Mouse (Mus musculus): ENCODE data around the gene Grip1. TPM values are rescaled to one million over a fixed set of nuclear protein-coding genes. Genes with fewer than 3 reads are reported as not detected.

The Grip1 gene
- polyA plus RNA-seq, 1 experiment from 2014 or later, result 0.87 TPM

DNA sequence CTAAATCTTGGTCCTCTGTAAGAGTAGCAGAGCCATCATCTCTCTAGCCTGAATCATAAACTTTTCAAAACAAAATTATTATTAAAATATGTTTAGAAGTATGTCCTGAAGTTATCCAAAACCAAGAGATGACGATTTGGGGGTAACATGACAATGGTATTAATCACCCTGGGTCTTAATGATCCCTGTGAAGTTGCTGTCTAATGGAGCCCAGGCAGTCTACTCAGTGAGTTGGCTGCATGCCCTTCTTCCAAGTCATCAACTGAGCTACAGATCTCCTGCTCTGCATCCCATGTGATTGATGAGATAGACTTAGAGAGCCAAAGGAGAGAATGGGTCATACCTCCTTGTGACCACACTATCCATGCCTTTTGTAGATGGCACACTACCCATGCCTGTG lies 433.1 kb downstream of the Grip1 start:
- H3K4me2 ChIP-seq (replicated peaks; ENCODE audit: low read depth), result no peak overlapping the region
- H3K4me1 ChIP-seq (replicated peaks; ENCODE audit: control insufficient read depth, insufficient read depth), result no peaks in the 10 kb centered on the region
- no peak overlapping the region for H3K9ac ChIP-seq (ENCODE audit: low read length)
- 57% methylated on average over 1 of the region's 1 CpGs for WGBS
- ATAC-seq (ENCODE audit: low FRiP score, low TSS enrichment) (no peak), DNase-seq (ENCODE audit: low spot score) (no peak)
- H3K36me3 ChIP-seq (ENCODE audit: control insufficient read depth, insufficient read depth, low read length), result no peaks in the 10 kb centered on the region
- H3K27me3 ChIP-seq (ENCODE audit: control insufficient read depth, insufficient read depth, low read length), result no peaks in the 10 kb centered on the region
- no peak overlapping the region for H3K4me3 ChIP-seq (ENCODE audit: low read depth, low read length)
- H3K27ac ChIP-seq (replicated peaks), result no peak overlapping the region
- no peaks in the 10 kb centered on the region for H3K9me3 ChIP-seq (ENCODE audit: control insufficient read depth, low read length)
- TF ChIP-seq CTCF (IDR thresholded peaks at IDR 0.05; ENCODE audit: low read depth) (no peak), EP300 (optimal IDR thresholded peaks at IDR 0.05) (no peak)

GRCm38 (mm10) chr10:119902754-119903153 lies 449.1 kb downstream of the Grip1 start:
- H3K27ac ChIP-seq (replicated peaks), result no peak overlapping the region
- H3K4me1 ChIP-seq (replicated peaks; ENCODE audit: control insufficient read depth, insufficient read depth), result no peaks in the 10 kb centered on the region
- no peak for ATAC-seq (ENCODE audit: low FRiP score, low TSS enrichment)
- no peak overlapping the region for H3K4me2 ChIP-seq (replicated peaks; ENCODE audit: low read depth)
- WGBS, result 56% methylated on average over 4 of the region's 4 CpGs
- TF ChIP-seq EP300 (optimal IDR thresholded peaks at IDR 0.05), result no peak
- TF ChIP-seq CTCF (IDR thresholded peaks at IDR 0.05; ENCODE audit: low read depth), result no peak
- H3K9ac ChIP-seq (ENCODE audit: low read length), result no peak overlapping the region
- H3K9me3 ChIP-seq (ENCODE audit: control insufficient read depth, low read length), result no peaks in the 10 kb centered on the region
- DNase-seq (ENCODE audit: low spot score), result no peak
- H3K36me3 ChIP-seq (ENCODE audit: control insufficient read depth, insufficient read depth, low read length), result no peaks in the 10 kb centered on the region
- no peaks in the 10 kb centered on the region for H3K27me3 ChIP-seq (ENCODE audit: control insufficient read depth, insufficient read depth, low read length)
- H3K4me3 ChIP-seq (ENCODE audit: low read depth, low read length), result no peak overlapping the region

- H3K4me1 ChIP-seq (replicated peaks; ENCODE audit: control insufficient read depth, insufficient read depth), result no peaks in the 10 kb centered on the region
- WGBS, result 79% methylated on average over 7 of the region's 7 CpGs
- no peaks in the 10 kb centered on the region for H3K36me3 ChIP-seq (ENCODE audit: control insufficient read depth, insufficient read depth, low read length)
- H3K9ac ChIP-seq (ENCODE audit: low read length), result no peak overlapping the region
- TF ChIP-seq CTCF (IDR thresholded peaks at IDR 0.05; ENCODE audit: low read depth), result no peak
- TF ChIP-seq EP300 (optimal IDR thresholded peaks at IDR 0.05), result no peak
- no peak overlapping the region for H3K27ac ChIP-seq (replicated peaks)
- H3K27me3 ChIP-seq (ENCODE audit: control insufficient read depth, insufficient read depth, low read length), result no peaks in the 10 kb centered on the region
- no peak for DNase-seq (ENCODE audit: low spot score)
- H3K4me3 ChIP-seq (ENCODE audit: low read depth, low read length), result no peak overlapping the region
- H3K4me2 ChIP-seq (replicated peaks; ENCODE audit: low read depth), result no peak overlapping the region
- ATAC-seq (ENCODE audit: low FRiP score, low TSS enrichment), result no peak
- H3K9me3 ChIP-seq (ENCODE audit: control insufficient read depth, low read length), result no peaks in the 10 kb centered on the region
These were observed 453.2 kb downstream of the Grip1 start for GRCm38 (mm10) chr10:119906869-119907268.

GRCm38 (mm10) chr10:119917995-119918394 lies 464.4 kb downstream of the Grip1 start:
- H3K27me3 ChIP-seq (ENCODE audit: control insufficient read depth, insufficient read depth, low read length), result no peaks in the 10 kb centered on the region
- no peaks in the 10 kb centered on the region for H3K36me3 ChIP-seq (ENCODE audit: control insufficient read depth, insufficient read depth, low read length)
- 83% methylated on average over 9 of the region's 9 CpGs for WGBS

DNA sequence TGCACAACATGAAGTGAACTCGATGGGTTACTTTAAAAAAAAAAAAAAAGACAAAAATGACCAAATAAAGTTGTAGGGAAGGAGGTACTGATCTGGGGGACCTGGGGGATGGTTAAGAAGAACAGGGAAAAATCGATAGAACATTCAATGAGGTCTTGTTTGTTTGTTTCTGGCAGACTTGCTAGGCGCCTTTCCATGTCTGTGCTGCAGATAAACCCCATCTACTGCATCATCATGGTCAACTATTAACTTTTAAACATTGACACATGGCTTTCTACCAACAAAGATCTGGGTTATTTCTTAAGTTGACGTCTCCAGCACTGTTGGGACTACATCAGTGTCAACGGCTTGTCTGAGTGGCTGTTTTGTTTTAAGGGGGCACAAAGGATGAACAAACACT lies 474.3 kb downstream of the Grip1 start:
- H3K36me3 ChIP-seq (ENCODE audit: control insufficient read depth, insufficient read depth, low read length), result no peaks in the 10 kb centered on the region
- no peaks in the 10 kb centered on the region for H3K27me3 ChIP-seq (ENCODE audit: control insufficient read depth, insufficient read depth, low read length)
- no peaks in the 10 kb centered on the region for H3K4me1 ChIP-seq (replicated peaks; ENCODE audit: control insufficient read depth, insufficient read depth)
- ATAC-seq (ENCODE audit: low FRiP score, low TSS enrichment) (no peak), DNase-seq (ENCODE audit: low spot score) (no peak)
- no peak overlapping the region for H3K4me2 ChIP-seq (replicated peaks; ENCODE audit: low read depth)
- no peaks in the 10 kb centered on the region for H3K9me3 ChIP-seq (ENCODE audit: control insufficient read depth, low read length)
- H3K27ac ChIP-seq (replicated peaks), result no peak overlapping the region
- 67% methylated on average over 5 of the region's 5 CpGs for WGBS
- no peak for TF ChIP-seq CTCF (IDR thresholded peaks at IDR 0.05; ENCODE audit: low read depth)
- no peak for TF ChIP-seq EP300 (optimal IDR thresholded peaks at IDR 0.05)
- no peak overlapping the region for H3K4me3 ChIP-seq (ENCODE audit: low read depth, low read length)
- no peak overlapping the region for H3K9ac ChIP-seq (ENCODE audit: low read length)

More at GRCm38 (mm10) chr10:119917995-119918394, 464.4 kb downstream of the Grip1 start:
- no peak overlapping the region for H3K9ac ChIP-seq (ENCODE audit: low read length)
- no peak for TF ChIP-seq CTCF (IDR thresholded peaks at IDR 0.05; ENCODE audit: low read depth)
- TF ChIP-seq EP300 (optimal IDR thresholded peaks at IDR 0.05), result no peak
- H3K4me1 ChIP-seq (replicated peaks; ENCODE audit: control insufficient read depth, insufficient read depth), result no peaks in the 10 kb centered on the region
- H3K4me2 ChIP-seq (replicated peaks; ENCODE audit: low read depth), result no peak overlapping the region
- DNase-seq (ENCODE audit: low spot score) (no peak), ATAC-seq (ENCODE audit: low FRiP score, low TSS enrichment) (no peak)
- no peak overlapping the region for H3K27ac ChIP-seq (replicated peaks)
- H3K9me3 ChIP-seq (ENCODE audit: control insufficient read depth, low read length), result no peaks in the 10 kb centered on the region
- no peak overlapping the region for H3K4me3 ChIP-seq (ENCODE audit: low read depth, low read length)

GRCm38 (mm10) chr10:119928921-119929320 lies 475.3 kb downstream of the Grip1 start:
- Histone ChIP-seq H3K4me3 (ENCODE audit: low read depth, low read length) (no peak overlapping the region), H3K27ac (replicated peaks) (no peak overlapping the region), H3K4me2 (replicated peaks; ENCODE audit: low read depth) (no peak overlapping the region), H3K27me3 (ENCODE audit: control insufficient read depth, insufficient read depth, low read length) (no peaks in the 10 kb centered on the region), H3K4me1 (replicated peaks; ENCODE audit: control insufficient read depth, insufficient read depth) (no peaks in the 10 kb centered on the region), H3K9ac (ENCODE audit: low read length) (no peak overlapping the region), H3K9me3 (ENCODE audit: control insufficient read depth, low read length) (no peaks in the 10 kb centered on the region), H3K36me3 (ENCODE audit: control insufficient read depth, insufficient read depth, low read length) (no peaks in the 10 kb centered on the region)
- WGBS, result 46% methylated on average over 2 of the region's 2 CpGs
- TF ChIP-seq EP300 (optimal IDR thresholded peaks at IDR 0.05) (no peak), CTCF (IDR thresholded peaks at IDR 0.05; ENCODE audit: low read depth) (no peak)
- DNase-seq (ENCODE audit: low spot score), result no peak
- no peak for ATAC-seq (ENCODE audit: low FRiP score, low TSS enrichment)

Measured in stomach, postnatal 0 days (tissue).